Mouse (Mus musculus): ENCODE measurements around the gene Elane.

The Elane gene

GRCm38 (mm10) chr10:79858416-79859074 is 27.5 kb upstream of the Elane start:
- peak; percentile 68 for DNase-seq

- no peak for DNase-seq
Observed at GRCm38 (mm10) chr10:79859116-79859515, 26.9 kb upstream of the Elane start.

GRCm38 (mm10) chr10:79860079-79860911 is 25.8 kb upstream of the Elane start:
- DNase-seq = no peak

- DNase-seq = no peak
Observed at GRCm38 (mm10) chr10:79861230-79862048, 24.6 kb upstream of the Elane start.

- no peak for DNase-seq
Observed at GRCm38 (mm10) chr10:79862049-79862788, 23.8 kb upstream of the Elane start.

GRCm38 (mm10) chr10:79862925-79863324 is 23.1 kb upstream of the Elane start:
- DNase-seq = no peak

GRCm38 (mm10) chr10:79864351-79865188 is 21.5 kb upstream of the Elane start:
- DNase-seq = no peak

- DNase-seq = no peak
Observed at GRCm38 (mm10) chr10:79865189-79865601, 20.9 kb upstream of the Elane start.

GRCm38 (mm10) chr10:79865801-79866295 is 20.2 kb upstream of the Elane start:
- DNase-seq = no peak

GRCm38 (mm10) chr10:79866601-79867000 is 19.4 kb upstream of the Elane start:
- DNase-seq = no peak

- DNase-seq = no peak
Observed at GRCm38 (mm10) chr10:79871845-79872244, 14.2 kb upstream of the Elane start.

GRCm38 (mm10) chr10:79872862-79873261 is 13.2 kb upstream of the Elane start:
- no peak for DNase-seq

- DNase-seq = no peak
Observed at GRCm38 (mm10) chr10:79873313-79873712, 12.7 kb upstream of the Elane start.

GRCm38 (mm10) chr10:79873715-79874289 is 12.2 kb upstream of the Elane start:
- no peak for DNase-seq

GRCm38 (mm10) chr10:79874290-79874862 is 11.7 kb upstream of the Elane start, which contains the start of the genes Prtn3 and Plppr3:
Gene Prtn3, plus strand, starts transcription at chr10:79874476.
Gene Plppr3, minus strand, starts transcription at chr10:79874634.
- peak; percentile 55 for DNase-seq

- DNase-seq = no peak
Observed at GRCm38 (mm10) chr10:79877174-79877573, 8.9 kb upstream of the Elane start.

GRCm38 (mm10) chr10:79877757-79878156 is 8.3 kb upstream of the Elane start:
- no peak for DNase-seq

- no peak for DNase-seq
Observed at GRCm38 (mm10) chr10:79879527-79879926, 6.5 kb upstream of the Elane start.

GRCm38 (mm10) chr10:79880721-79881120 is 5.3 kb upstream of the Elane start:
- no peak for DNase-seq

GRCm38 (mm10) chr10:79881981-79882380 is 4.1 kb upstream of the Elane start:
- no peak for DNase-seq

Data from right cerebral cortex, postnatal 25 days (tissue).